Mouse (Mus musculus): Measurements from ENCODE around the gene Usp25. TPM values are rescaled to one million over a fixed set of nuclear protein-coding genes. Genes with fewer than 3 reads are reported as not detected.

The Usp25 gene
- polyA plus RNA-seq, 1 experiment, result 54.6 TPM

DNA sequence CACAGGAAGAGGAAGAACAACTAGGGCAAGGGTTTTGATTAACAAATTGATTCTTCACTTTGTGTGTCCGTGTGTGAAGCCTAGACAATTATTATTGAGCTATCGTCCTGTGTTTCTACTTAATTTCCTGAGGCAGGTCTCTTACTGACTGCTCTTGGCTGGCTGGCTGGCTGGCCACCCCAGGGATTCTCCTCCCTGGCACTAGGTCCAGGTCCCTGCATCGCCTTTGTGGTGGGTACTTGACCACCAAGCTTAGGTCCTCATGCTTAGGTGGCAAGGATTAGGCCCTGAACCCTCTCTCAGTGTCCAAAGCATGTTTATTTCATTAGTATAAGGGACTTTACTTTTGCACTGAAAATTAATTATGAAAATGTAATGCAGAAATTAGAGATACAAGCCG, 12.6 kb downstream of the Usp25 start:
- no peak for TF ChIP-seq GATA1 (IDR thresholded peaks at IDR 0.05; ENCODE audit: low read length)

DNA sequence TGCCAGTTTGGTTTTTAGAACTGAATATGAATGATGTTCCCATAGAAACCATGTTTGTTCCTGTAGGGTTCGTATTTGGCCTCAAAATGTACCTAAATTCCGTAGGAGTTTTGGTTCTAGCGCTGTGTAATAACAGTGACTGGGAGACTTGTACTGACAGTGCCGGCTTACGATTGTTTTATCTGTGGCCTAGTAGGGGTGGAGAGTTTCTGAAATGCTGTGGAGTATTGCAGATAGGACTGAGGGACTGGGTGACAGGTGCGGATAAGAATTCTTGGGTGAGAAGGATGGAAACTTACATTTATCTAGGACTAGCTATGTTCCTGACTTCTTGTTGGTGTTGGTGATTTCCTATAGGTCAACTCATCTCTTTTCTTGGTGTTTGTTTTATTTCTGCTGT, 13.4 kb downstream of the Usp25 start:
- no peak for TF ChIP-seq GATA1 (IDR thresholded peaks at IDR 0.05; ENCODE audit: low read length)

GRCm38 (mm10) chr16:77027976-77028686, 14.6 kb downstream of the Usp25 start:
- TF ChIP-seq GATA1 (IDR thresholded peaks at IDR 0.05; ENCODE audit: low read length), result no peak

DNA sequence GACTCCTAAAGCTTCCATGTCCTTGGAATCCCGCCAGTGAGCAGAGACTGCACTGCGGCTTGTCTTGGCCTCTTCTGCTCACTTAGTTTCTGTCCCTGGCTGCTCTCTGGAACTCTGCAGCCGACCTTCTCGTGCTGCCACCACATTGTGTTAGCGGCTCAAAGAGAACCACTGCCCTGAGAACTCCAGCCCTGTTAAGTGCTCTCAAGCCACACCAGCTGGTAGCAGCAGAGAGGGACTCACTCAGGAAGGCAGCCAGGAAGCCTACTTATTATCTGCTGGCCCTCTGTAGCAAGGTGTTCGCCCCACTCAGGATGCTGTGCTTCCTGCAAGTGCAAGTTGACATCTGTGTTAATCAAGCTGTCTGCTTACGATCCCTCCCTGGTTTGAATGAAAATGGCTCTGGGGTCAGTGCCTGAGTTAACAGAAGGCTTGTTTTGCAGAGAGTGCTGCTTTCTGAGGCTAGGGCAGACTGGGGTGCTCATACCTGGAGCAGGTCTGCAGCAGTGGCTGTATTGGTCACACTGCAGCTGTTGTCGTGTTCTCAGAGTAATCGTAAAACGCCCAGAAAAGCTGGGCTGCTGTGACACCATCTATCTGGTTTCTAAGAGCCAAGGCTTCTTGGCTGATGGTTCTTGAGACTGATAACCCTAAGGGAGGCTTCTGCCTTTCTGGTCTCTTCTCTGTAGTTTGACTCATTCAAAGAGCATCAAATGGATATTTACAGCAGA, 15.3 kb downstream of the Usp25 start:
- no peak for TF ChIP-seq GATA1 (IDR thresholded peaks at IDR 0.05; ENCODE audit: low read length)

DNA sequence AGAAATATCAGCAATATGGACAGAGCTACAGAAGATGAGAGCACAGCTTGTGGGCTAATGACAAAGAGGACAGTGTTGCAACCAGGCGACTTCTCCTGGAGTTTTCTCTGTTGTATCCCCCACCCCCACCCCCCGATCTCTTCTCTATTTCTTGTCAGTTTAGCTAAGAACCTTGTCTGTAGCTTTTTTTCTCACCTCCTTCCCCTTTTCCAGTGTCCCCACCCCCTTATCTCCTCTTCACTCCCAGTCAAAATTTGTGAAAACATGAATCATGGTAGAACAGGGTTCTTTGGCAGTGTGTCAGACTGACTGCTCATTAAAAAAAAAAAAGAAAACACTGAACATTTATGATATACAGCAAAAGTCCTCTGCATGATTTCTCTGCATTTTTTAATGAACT, 16.9 kb downstream of the Usp25 start:
- no peak for TF ChIP-seq GATA1 (IDR thresholded peaks at IDR 0.05; ENCODE audit: low read length)

DNA sequence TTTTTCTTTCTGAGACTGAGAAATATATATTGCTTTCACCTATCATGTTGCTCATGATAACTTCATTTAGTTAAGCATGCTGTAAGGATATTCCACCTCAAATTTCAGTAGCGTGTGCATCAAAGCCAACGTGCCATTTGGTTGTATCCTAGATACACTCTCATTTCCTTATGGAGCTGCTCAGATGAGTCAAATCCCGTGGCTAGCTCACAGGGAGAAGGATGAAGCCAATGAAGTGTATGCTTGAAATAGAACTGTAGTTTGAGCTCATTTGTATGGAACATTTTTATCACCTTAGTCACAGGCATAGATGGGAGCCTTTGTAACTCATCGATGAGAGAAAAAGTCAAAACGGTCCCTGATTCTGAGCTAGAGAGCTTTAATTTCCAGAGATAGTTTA, 20.8 kb downstream of the Usp25 start:
- no peak for TF ChIP-seq GATA1 (IDR thresholded peaks at IDR 0.05; ENCODE audit: low read length)

DNA sequence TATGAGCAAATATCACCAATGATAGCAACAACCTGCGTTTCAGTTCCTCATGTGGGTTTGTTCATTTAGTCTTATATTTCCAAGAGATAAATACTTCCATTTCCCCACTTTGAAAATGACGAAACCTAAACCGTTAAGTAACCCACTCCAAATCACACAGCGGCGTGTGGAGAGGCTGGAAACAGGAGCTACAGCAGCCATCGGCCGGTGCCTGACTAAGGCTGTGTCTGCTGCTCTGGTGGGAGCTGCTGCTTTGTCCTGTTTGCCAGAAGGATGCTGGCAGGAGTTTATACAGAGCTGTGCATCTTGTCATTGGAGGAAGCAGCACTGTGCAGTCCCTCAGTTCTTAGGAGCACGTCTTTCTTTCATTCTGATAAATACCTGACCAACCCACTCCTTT, 21.2 kb downstream of the Usp25 start:
- TF ChIP-seq GATA1 (IDR thresholded peaks at IDR 0.05; ENCODE audit: low read length), result no peak

- no peak for TF ChIP-seq GATA1 (IDR thresholded peaks at IDR 0.05; ENCODE audit: low read length)
These were observed 28.1 kb downstream of the Usp25 start for GRCm38 (mm10) chr16:77041573-77041972.

DNA sequence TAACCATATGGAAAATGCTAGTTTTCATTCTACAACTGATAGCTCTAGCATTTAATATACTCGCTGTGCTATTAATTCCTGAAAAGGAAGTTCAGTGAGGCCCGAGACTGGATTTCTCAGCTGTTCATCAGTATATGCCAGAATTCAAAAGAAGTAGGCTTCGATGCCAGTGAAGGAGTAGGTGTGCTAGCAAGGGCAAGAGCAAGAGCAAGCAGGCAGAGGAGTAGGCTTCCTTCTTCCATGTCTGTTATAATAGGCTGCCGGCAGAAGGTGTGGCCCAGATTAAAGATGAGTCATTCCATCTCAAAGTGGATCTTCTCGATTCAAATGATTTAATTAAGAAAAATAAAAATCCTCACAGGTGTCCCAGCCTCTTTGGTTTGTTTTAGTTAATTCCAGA, 30.0 kb downstream of the Usp25 start:
- no peak for TF ChIP-seq GATA1 (IDR thresholded peaks at IDR 0.05; ENCODE audit: low read length)

DNA sequence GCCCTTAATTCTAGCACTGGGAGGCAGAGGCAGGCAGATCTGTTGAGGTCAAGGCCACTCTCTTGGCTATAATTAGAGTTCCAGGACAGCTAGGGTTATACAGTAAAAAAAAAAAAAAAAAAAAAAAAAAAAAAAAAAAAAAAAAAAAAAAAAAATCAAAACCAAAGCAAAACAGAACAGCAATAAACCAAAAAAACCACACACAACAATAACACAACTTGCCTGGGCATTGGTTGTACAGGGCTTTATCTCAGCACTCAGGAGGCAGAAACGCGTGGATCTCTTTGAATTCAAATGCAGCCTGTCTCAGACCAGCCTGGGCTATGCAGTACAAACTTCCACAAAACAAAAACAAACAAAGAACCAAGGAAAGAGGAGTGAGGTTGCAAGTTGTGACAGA, 40.7 kb downstream of the Usp25 start:
- no peak for TF ChIP-seq GATA1 (IDR thresholded peaks at IDR 0.05; ENCODE audit: low read length)

GRCm38 (mm10) chr16:77055519-77056159, 42.1 kb downstream of the Usp25 start:
- no peak for TF ChIP-seq GATA1 (IDR thresholded peaks at IDR 0.05; ENCODE audit: low read length)

GRCm38 (mm10) chr16:77056160-77056520, 42.6 kb downstream of the Usp25 start:
- TF ChIP-seq GATA1 (IDR thresholded peaks at IDR 0.05; ENCODE audit: low read length), result no peak

GRCm38 (mm10) chr16:77058567-77058966, 45.1 kb downstream of the Usp25 start:
- no peak for TF ChIP-seq GATA1 (IDR thresholded peaks at IDR 0.05; ENCODE audit: low read length)

DNA sequence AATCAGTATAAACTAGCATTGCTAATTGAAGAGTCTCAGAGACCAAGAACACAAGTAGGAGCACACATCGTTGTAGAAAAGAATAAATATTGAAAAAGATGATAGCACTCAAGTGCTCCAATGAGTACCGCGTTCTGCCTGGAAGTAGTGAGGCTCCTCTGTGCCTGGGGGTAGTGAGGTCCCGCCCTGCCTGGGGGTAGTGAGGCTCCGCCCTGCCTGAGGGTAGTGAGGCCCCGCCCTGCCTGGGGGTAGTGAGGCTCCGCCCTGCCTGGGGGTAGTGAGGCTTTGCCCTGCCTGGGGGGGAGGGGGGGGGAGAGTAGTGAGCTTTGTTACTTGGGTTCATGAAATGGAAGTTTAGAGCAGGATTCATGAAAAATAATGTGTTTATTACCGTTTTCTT, 46.7 kb downstream of the Usp25 start:
- TF ChIP-seq GATA1 (IDR thresholded peaks at IDR 0.05; ENCODE audit: low read length), result no peak

DNA sequence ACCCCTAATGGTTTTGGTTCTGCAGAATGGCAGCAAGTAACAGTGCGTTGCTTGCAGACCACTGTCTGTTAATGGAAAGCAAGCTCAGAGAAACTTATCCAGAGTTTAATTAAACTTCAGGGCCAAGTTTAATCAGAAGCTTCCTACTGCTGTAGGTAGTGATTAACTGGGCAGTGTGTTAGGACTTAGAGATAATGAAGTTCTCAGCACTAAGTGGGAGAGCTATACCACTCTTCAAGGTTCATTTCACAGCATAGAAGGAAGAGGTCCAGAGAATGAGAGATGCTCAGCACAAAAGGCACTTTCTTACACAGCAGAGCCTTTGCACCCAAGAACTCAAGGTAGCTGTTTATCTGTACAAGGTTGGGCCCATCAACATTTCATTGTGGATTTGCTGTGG, 50.4 kb downstream of the Usp25 start:
- TF ChIP-seq GATA1 (IDR thresholded peaks at IDR 0.05; ENCODE audit: low read length), result no peak

GRCm38 (mm10) chr16:77076954-77077735, 63.6 kb downstream of the Usp25 start:
- no peak for TF ChIP-seq GATA1 (IDR thresholded peaks at IDR 0.05; ENCODE audit: low read length)
